Mouse (Mus musculus): ENCODE data around the gene Gon4l. TPM values are rescaled to one million over a fixed set of nuclear protein-coding genes. Genes with fewer than 3 reads are reported as not detected.

Gene Gon4l
- total RNA-seq, 2 experiments from 2014 or later: 36.4 to 40.5 TPM

DNA sequence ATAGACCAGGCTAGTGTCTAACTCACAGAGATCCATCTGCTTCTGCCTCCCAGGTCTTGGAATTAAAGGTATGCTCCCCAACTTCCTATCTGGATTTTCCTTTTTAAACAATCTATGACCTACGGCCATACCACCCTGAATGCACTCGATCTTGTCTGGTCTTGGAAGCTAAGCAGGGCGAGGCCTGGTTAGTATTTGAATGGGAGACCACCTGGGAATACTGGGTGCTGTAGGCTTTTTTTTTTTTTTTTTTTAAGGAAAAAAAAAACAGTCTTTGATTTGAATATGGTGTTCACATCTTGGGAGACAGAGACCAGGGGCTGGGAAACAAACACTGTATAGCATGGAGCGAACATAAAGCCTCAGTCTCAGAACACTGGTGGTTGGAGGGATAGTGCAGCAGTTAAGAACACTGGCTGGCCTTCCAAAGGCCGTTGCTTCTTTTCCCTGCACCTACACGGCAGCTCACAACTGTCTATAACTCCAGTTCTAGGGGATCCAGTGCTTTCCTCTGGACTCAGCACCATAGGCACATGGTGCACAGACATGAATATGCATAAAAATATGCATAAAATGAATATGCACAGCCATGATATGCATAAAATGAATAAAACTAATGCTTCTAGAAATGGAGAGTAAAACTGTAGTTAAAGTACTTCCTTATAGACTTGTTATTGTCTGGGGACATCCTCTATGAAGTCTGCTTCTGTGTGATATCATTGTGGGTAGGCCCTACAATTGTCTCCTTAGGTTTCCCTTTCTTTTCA lies 71.5 kb downstream of the Gon4l start:
- DNase-seq (ENCODE audit: low spot score in 2 of 2): no peak

DNA sequence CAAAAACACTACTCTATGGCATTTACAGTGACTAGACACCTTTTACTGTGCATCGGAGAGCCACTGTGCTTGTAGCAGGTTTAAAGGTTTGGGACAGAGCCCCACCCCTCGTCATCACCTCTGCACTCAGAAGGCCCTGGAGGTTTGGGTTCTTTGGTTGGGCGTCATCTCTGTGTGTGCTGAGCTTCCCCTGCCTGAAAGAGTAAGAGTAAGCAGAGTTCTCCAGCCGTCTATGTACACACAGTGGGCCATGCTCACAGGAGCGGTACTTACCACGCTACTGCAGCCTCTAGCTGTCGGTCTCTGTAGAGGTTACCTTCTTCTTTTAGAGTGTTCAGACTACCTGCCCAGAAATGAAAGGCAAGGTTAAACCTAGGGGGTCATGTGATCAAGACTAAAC lies 77.6 kb downstream of the Gon4l start:
- no peak for DNase-seq (ENCODE audit: low spot score in 2 of 2)

DNA sequence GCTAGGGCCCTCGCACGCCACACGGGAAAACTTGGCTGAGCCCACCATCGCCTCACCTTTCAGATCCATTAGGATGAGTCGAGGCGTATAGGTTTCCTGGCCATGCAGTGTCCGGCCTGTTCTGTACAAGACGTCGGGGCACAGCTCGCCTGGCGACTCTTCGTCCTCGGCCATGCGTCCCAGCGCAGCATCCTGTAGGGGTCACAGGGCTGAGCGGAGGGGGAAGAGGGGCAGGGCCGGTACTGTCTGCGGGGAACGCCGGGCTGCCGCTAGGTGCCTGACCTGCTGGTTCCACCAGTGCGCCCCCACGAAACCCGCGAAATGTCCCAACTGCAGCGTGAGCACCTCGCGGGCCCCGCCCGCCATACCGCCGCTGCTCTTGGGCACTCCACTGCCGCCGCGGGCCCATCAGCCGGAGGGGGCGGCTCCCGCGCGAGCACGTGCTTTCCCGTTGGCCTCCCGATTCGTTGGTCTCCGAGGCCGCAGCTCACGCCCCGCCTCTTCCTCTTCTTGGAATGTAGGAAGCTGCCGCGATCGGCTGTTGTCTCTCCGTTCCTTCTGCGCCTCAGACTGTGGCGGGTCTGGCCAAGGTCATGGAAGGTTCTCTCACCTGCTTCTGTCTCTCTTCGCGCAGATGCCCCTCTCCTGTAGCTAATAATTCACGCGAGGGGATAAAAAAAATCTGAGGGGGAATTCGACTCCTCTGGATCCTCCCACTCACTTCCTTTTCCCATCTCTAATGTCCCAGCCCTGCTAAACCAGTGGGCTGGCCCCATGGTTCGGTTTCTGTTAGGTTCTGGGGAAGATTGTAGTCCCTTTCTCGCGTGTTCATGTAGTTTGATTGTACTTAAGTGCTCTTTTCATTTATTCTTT lies 78.7 kb downstream of the Gon4l start, which contains the start of gene Msto1:
TSS of gene Msto1 (minus strand) at position 489 of the 873 bp plus-strand sequence.
- peak; percentile 74 to 86 for DNase-seq (ENCODE audit: low spot score in 2 of 2)

DNA sequence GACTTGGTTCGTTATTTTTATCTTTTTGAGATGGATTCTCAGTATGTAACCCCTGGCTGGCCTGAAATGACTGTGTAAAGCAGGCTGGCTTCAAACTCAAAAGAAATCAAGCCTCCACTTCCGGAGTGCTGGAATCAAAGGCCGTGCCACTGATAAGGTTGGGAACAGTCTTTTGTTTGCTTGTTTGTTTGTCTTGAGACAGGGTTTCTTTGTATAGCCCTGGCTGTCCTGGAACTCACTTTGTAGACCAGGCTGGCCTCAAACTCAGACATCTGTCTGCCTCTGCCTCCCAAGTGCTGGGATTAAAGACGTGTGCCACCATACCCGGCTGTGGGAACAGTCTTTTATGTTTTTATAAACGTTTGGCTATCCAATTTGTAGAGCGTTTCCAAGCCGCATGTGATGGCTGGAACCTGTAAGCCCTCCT lies 79.4 kb downstream of the Gon4l start:
- no peak for DNase-seq (ENCODE audit: low spot score in 2 of 2)

DNA sequence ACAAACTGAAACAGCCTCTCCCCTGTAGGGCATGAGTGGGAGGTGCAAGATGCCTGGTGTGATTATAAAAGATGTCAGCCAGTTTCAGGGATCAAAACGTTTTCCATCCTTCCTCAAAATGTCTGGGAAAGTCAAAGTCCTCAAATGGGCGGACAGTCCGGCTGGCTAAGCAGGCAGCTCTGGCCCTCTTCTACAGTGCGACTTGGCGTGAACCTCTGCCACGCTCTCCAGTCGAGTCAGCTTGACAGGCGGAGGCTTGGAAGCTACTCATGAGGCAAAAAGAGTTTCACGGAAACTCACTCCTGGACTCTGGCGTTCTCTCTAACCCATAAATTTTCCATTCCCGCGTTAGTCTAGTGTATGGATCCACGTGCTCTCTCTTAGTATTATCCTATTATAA lies 84.0 kb downstream of the Gon4l start:
- DNase-seq (ENCODE audit: low spot score in 2 of 2): no peak

DNA sequence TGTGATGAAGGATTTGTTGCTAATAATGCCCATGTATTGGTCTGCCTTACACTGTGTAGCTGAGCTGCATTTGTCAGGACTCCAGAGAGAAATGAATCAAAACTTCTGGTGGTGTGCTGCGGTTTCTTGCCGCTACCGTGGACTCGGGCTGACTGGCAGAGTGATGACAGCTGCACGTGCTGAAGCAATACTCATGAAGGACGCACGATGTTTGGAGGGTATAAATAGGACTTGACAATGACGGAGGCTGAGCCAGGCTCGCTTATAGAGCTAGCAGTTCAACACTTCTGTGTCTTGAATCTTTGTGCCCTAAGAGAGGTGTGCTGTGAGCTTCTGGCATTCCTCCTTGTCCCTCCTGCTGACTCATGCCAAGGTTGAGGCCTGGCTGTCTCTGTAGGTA lies 86.4 kb downstream of the Gon4l start:
- DNase-seq (ENCODE audit: low spot score in 2 of 2): no peak

DNA sequence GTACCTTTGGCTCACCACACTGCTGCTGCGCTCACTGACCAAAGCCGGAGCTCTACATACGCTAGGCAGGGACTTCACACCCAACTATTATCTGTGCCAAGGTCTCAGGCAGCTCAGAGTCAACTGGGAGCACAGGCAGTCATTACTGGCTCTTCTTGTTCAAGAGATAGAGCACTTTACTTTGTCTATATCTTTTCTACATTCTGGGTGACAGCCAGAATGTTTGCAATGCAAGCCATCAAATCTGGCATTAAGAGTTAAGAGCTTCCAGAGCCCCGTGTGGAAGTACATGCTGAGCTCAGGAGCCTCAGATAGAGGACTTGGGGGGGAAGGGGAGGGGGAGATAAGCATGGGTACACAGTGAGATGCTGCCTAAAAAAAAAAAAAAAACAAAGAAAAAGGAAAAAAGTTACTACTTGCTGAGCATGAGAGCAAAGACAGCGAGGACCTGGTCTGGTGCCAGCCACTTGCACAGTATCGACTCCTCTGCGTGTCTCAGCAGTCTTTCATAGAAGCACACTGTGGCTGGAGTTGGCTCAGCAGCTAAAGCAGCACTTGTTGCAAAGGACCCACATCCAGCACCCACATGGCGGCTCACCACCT lies 89.1 kb downstream of the Gon4l start:
- DNase-seq (ENCODE audit: low spot score in 2 of 2): no peak

DNA sequence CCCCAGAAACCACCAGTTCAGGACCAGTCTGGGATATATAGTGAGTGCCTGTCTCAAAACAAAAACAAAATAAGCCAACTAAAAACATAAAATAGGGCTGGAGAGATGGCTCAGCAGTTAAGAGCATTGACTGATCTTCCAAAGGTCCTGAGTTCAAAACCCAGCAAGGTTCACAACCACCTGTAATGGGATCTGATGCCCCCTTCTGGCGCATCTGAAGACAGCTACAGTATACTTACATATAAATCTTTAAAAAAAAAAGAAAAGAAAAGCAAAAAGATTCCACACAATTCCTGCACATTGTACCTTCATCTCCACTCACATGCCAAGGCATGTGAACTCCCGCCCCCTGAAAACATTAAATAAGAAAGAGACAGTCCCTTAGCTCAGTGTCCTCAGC lies 90.6 kb downstream of the Gon4l start:
- no peak for DNase-seq (ENCODE audit: low spot score in 2 of 2)

DNA sequence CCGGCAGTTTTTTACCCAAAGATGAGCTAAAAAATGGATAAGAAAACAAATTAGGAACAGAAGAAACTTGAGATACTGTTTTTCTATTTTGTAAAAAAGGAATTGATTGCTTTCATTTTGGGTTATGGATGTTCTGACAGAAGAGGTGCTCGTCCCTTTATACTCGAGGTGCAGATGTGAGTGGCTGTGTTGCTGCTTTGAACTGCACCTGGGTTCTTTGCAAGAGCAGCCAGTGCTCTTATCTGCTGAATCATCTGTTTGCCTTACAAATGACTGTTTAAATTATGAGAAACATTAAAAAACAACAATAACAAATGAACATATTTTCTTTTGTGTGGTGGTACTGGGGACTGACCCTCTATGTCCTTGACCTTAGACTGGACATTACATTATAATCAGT lies 94.5 kb downstream of the Gon4l start:
- no peak for DNase-seq (ENCODE audit: low spot score in 2 of 2)

DNA sequence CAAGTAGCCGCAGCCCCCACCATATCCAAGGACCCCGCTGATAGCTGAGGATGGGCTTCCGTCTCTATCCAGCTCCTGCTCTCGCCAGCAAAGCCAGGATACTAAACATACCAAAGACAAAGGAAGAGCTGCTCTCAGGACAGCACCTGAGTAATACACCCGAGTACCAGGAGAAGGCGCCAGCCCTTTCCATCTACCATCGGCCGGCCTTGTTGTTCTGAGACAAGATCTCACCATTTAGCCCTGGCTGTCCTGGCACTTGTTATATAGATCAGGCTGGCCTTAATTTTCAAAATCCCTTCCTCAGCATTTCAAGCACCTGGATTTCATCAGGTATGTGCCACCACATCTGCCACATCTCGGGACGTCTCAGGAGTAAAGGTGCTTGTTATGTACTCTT lies 104.0 kb downstream of the Gon4l start:
- DNase-seq (ENCODE audit: low spot score in 2 of 2): no peak

DNA sequence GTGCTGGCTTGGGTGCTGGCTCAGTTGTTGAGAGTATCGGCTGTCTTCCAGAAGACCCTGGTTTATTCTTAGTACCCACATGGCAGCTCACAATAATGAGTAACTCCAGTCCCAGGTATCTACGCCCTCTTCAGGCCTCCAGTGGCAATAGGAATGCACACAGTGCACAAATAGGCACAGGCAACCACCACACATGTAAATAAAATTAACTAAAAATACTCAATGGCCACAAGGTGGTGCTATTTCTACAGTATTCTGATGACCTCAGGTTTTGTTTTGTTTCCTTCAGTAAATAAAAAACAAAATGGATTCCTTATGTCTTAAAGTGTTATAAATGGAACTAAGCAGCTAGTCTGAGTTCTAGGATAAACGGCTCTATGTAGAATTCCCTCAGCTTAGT lies 104.7 kb downstream of the Gon4l start:
- no peak for DNase-seq (ENCODE audit: low spot score in 2 of 2)

DNA sequence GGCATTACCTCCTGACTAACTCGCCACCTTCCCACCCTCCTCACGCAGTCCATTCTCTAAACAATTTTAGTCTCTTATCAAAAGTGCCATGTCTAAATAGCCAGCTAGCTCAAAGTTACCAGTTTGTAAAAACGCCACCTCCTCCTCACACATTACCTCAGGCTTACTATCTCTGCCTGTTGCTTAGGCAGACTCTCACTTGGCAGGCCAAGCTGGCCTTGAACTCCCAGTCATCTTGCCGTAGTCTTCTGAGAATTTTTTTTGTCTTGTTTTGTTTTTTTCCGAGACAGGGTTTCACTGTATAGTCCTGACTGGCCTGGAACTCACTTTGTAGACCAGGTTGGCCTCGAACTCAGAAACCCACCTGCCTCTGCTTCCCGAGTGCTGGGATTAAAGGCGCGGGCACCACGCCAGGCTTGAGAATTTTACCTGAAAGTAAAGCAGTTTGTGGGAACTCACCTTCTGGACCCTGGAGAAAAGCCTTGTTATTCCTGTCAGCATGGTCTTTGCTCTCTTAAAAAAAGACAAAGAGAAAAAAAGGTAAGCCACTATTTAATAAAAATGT lies 107.4 kb downstream of the Gon4l start:
- no peak for DNase-seq (ENCODE audit: low spot score in 2 of 2)

DNA sequence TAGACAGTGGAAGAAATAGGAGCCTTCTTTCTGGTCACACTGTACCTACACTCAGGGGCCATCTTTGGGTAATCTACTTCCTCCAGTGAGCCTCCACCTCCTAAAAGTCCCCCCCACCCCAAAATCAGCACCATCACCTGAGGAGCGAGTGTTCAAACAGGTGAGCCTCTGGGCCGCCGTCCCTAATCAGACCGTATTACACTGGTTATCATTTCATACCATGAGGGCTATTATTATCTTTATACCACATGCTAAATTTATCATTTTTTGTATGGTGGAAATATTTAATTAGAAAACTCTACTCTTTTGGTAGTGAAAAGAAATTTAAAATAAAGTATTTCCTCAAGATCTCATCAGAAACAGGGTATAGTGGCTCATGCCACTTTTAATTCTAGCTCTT lies 109.1 kb downstream of the Gon4l start:
- DNase-seq (ENCODE audit: low spot score in 2 of 2): no peak

DNA sequence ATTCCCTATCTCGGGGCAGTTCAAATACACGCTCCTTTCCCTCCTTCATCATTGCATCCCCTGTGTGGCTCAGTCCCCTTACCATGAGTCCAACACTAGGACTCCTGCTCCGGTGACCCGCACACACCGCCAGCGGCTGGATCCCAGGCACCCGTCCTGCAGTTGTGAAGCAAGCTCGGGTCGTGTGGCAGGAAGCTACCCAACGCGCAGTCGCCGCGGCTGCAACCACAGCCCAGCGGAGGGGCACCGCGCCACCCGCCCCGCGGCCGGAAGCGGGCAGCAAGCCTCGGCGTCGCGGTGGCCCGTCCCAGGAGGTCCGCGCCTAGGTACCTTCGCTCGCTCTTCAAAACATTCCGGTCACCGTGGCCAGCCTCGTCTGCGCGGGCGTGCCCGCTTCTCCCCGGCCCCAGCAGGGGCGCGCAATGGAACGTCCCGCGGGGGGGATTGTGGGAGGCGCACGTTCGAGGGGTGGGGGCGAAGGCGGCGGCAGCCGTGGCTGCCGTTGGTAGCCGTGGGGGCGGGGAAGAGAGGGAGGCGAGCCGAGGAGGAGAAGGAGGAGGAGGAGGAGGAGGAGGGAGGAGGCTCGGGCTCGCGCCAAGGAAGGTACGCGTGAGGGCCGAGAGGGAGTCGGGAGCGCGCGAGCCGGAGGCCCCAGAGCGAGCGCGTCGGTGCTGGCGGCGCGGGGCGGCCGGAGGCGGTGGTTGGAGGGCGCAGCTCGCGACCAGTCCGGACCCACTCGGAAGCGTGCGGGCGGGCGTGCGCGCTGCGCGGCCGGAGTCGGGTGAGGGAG lies 115.0 kb downstream of the Gon4l start:
- DNase-seq (ENCODE audit: low spot score in 2 of 2): peak; percentile 62 to 88

DNA sequence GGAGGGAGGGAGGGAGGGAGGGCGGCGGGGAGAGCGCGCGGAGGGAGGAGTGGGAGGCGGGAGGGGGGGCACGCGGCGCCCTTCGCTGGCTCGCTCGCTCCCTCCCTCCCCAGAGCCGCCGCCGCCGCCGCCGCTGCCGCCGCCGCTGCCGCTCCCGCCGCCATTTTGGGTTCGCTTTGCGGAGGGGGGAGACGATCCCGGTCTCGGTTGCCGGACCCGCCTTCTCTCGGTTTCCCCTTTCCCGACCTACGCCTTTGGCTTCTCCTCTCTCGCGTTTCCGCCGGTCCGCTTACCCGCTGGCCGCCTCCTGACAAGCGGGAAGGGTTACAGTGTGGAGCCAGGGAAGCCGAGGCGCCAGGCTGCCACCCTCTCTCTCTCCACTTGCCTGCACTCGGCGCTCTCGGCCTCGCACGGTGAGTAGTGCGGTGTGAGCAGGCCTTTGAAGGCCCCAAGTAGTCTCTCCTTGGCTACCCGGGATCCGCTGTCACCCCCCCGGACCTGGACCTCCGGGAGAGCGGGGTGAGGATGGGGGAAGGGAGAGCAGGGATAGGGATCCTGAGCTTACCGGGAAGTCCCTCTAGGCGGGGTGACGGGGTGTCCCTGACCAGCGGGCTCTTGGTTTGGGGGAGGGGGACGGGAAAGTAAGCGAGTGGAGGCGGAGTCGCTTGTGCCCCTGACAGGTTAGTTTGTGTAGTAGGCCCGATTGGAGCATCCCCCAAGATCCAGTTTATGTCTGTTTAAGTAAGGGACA lies 115.7 kb downstream of the Gon4l start, which contains the start of the genes Ash1l and Dap3:
TSS of gene Ash1l (plus strand) at position 47 of the 751 bp plus-strand sequence.
TSS of gene Dap3 (minus strand) at position 606 of the 751 bp plus-strand sequence.
- peak; percentile 65 to 68 for DNase-seq (ENCODE audit: low spot score in 2 of 2)

DNA sequence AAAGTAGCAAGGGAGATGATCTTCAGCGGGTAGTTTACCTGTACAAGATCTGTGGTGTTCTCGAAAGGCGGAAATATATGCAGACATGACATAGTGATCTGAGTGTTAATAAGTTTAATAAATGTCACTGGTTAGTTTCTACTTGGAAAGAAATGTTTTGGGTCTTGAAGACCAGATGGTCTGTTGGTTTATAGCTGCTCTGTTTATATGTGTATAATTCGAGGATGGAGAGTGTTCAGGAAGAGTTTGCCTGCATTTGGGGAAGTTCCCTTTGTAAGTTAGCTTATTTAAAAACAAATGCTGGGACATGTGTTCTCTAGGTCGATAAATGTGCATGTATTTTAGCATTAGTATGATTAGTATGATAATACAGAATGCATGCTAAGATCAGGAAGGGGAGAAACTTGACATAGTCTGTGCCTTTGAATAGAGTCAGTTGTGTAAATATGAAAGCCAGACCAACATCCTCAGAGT lies 116.3 kb downstream of the Gon4l start:
- no peak for DNase-seq (ENCODE audit: low spot score in 2 of 2)

DNA sequence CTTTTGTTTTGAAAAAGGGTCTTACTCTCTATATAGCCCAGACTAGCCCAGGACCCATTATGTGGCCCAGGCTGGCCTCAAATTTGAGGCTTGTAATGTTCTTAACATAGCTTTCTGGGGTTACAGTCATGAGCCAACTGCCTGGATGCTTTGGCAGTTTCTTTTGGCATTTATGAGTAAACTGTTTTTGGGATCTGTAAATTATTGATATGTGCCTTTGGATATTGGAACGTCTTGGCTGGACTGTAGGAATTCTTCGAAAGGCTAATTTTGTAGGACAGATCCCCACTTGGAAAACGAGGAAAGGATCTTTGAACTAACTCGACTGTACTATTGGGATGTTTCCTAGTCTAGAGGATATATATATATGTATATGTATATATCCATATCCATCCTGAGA lies 118.2 kb downstream of the Gon4l start:
- no peak for DNase-seq (ENCODE audit: low spot score in 2 of 2)

DNA sequence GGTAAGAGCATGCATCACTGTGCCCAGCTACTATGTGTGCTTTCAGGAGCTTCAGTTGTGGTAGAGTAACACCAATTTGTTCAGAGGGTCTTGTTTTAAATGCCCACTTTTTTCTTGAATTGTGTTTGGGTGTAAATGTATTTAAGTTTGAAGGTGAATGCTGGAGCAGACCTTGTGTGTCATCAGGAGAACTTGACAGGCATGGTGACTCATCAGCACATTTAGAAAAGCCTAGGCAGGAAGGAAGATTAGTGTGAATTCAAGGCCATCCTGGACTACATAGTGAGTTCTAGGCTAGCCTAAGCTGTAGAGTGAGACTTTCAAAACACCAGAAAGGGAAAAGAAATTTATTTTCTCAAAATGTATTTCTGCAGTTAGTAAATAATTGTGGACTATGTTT lies 118.7 kb downstream of the Gon4l start:
- DNase-seq (ENCODE audit: low spot score in 2 of 2): no peak

Measured in adrenal gland, postnatal 4 days (tissue).